Mouse (Mus musculus) gonadal fat pad, adult 2 months (tissue): ENCODE data around the gene Tstd2. TPM values are rescaled to one million over a fixed set of nuclear protein-coding genes. Genes with fewer than 3 reads are reported as not detected.

Experiments used
- DNase-seq: peaks from one replicate; pipeline ENCODE4 v3.0.0-alpha.2; 2012; ENCODE audit warnings: low read depth
- polyA plus RNA-seq: library from polyadenylated mRNA; depleted of rRNA; stranded (reverse); fragments of >200 nt; gene quantifications from 2 replicates; pipeline ENCODE4 v1.2.3, GENCODE M21; 2012

The Tstd2 gene
- polyA plus RNA-seq, 1 experiment, result 30.7 TPM

DNA sequence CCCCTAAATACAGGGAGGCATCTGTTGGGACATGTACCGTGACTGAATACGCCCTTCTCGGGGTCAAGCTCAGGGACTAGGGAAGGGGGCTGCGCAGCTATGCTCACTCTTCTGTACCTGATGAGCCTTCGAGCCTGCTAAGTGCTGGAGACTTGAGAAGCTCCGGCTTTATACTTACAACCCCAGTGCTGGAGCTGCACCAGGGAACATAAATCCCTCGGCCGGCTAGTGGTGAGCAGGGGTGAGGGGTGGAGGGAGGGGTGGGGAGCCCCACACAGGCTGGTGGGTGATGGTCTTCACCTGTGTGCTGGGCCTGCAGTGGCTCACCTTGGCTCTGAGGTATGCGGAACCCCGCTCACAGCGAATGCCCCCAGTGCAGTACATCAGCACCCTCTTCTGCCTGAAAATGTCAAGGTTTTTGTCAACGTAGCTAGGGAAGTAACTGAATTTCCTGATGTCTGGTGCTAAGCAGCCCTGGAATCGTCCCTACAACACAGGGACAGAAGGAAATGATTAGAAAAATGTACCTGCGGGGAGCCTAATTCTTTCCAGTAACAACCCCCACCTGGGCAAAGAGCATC is 18.9 kb downstream of the Tstd2 start:
- DNase-seq, result no peak

DNA sequence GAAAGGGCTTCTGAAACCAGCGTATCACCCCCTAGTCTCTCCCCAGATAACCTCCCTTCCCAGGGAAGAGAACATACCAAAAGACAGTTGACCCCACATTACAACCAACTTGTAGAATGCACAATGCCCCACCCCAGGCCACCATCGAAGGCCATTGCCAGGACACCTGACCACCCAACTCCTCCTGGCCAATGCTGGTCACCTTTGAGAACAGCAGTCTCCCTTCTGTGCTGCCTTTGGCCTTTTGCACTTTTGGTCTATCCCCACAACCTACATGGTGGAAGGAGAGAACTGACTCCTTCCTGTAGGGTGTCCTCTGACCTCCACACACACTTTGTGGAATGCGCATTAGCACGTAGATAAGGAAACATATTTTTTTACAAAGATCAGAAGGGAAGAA is 21.0 kb downstream of the Tstd2 start:
- no peak for DNase-seq

GRCm38 (mm10) chr4:46116544-46117175 is 21.8 kb downstream of the Tstd2 start:
- DNase-seq, result no peak

DNA sequence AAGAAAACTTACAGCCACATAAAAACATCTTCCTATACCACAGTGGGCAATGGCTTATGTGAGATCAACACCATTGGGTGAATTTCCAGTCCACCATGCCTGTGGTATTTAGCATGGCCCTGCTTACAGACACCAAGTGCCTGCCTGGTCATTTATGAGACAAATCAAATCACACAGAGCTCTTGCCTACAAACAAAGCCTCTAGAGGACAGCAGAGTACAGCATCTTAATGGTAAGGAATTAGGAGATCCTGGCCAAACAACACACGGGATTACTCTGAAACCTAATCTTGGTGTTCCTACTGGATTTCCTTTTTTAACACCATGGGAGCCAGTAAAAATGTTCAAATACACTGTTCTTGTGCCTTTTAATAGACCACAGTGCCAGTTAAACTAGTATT is 23.2 kb downstream of the Tstd2 start:
- DNase-seq, result no peak

DNA sequence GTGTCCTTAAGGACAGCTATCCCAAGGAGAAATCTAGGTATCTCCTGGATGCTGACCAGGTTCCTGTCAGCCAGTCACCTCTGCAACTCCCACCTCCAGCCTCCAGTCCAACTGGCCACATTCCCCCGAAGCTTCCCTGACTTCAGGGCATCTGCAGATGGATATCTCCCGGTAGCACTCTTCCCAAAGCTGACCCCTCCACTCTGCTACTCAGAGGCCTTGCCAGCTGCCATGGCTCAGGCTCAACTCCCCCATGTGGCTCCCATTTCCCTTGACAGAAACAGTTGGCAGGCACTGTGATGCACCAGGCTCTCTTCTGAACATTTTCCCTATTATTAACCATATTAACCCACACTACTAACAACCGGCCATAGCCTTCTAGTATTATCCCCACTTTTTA is 27.1 kb downstream of the Tstd2 start:
- DNase-seq, result no peak

DNA sequence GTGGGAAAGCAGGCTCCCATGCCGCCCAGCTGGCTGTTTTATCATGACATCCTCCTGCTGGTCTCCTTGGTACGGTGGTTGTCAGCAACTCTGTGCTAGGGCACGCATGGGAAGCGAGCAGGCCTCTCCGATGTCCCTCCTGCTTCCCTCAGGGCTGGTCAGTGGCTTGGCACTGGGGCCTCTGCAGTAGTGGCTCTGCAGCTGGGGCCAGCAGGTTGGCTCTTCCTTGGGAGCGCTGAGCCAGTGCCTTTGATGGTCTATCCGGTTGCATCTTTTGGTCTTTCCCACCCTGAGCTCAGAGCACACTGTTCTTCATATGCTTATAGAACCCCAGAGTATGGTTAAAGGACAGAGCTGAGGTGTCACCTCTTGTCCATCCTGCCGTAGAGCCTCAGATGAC is 28.4 kb downstream of the Tstd2 start:
- no peak for DNase-seq

- DNase-seq, result no peak
Measured at GRCm38 (mm10) chr4:46102078-46102769, 36.3 kb downstream of the Tstd2 start.

GRCm38 (mm10) chr4:46101211-46101711 is 37.2 kb downstream of the Tstd2 start:
- DNase-seq, result no peak

DNA sequence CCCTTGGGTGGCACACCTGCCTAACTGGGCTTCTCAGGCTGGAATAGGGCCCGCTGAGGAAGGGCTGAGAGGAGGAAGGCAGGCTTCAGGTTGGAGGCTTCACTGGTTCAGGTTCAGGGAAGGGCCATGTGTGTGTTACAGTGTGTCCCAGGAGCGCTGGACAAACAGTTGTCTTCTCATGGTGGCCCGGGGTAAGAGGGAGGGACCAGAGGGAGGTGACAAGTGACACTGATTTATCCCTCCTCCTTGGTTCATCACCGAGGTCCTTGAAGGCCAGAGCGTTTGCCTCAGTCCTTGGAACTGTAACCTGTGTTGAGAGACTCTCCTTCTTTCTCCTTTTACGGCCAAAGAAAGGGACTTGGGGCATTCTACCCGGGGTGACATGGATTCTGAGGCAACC is 38.0 kb downstream of the Tstd2 start:
- no peak for DNase-seq

- no peak for DNase-seq
Measured at GRCm38 (mm10) chr4:46099132-46099531, 39.4 kb downstream of the Tstd2 start.

GRCm38 (mm10) chr4:46097591-46097990 is 40.9 kb downstream of the Tstd2 start:
- no peak for DNase-seq

- no peak for DNase-seq
Measured at GRCm38 (mm10) chr4:46096546-46096945, 41.9 kb downstream of the Tstd2 start.

DNA sequence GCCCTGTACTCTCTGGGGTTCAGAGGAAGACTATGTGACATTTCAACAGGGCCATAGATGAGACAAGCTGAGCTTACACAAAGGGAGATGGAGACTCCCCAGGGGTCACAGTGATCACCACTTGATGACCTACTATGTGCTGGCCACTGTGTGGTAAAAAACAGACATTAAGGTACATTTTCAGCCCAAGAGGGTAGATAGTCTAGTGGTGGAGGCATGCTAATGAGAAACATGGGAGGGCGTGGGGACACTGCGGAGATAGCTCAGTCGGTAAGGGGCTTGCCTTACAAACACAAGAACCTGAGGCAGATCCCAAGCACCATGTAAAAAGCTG is 42.7 kb downstream of the Tstd2 start:
- no peak for DNase-seq

- no peak for DNase-seq
Measured at GRCm38 (mm10) chr4:46094916-46095825, 43.3 kb downstream of the Tstd2 start.

- DNase-seq, result no peak
Measured at GRCm38 (mm10) chr4:46092429-46093076, 45.9 kb downstream of the Tstd2 start.

- no peak for DNase-seq
Measured at GRCm38 (mm10) chr4:46089524-46090125, 48.9 kb downstream of the Tstd2 start.

DNA sequence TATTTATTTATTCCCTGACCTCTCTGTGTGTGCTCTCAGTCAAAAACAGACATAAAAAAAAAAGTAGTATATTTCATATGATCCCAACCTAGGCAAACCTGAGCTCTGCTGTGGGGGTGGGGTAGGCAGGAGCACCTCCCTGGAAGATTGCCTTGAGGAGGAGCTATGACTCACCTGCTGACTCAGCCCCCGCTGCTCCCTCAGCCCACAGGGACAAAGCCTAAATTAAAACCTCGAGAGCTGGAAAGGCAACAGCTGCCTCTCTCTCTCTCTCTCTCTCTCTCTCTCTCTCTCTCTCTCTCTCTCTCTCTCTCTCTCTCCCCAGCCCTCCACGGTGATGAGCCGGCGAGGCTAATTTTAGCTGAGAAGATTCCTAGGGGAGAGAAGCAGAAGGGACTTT is 50.6 kb downstream of the Tstd2 start:
- no peak for DNase-seq

DNA sequence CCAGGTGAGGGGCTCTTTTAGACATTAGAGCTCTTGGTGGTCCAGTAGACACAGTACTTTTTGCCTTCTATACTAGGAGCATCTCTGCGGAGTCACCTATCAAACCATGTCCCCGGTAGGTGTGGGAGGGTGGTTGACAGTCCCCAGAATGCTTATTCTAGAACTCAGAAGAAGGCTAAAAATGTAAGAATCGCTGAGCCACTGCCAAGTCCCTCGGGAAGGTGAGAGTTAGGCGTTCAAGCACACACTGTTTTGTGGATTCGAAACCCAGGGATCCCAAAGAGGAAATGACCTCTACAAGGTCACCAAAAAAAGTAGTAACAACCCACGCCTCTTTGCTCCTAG is 51.1 kb downstream of the Tstd2 start:
- DNase-seq, result no peak

DNA sequence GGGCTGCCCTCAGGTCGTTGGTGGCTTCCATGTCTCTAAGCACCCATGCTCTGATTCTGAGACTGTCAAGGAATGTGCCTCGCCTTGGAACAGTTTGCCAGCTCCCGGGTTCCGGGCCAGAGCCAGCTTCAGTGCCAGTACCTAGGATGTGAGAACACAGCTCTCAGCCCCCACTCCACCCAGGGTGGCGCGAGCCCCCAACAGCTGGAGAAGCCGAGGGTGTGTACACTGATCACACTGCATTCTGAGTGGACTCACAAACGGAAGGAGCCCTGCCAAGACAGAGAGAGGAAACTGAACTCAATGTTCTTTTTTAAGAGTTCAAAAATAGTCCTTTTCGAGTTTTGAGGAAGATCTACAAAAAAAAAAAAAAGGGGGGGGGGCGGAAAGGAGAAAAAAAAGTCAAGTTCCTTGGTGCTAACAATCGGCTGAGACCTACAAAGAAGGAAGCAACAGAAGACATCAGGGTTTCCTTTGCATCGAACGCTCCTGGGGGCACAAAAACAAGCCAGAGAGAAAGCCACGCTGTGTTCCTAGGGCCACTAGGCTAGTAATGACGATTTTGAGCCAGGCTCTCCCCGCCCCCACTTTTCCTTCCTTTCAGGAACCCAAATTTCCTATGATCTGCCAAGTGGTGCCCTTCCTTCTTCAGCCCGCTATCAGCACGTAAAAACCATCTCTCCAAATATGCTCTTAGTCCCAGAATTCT is 51.6 kb downstream of the Tstd2 start:
- DNase-seq, result no peak

DNA sequence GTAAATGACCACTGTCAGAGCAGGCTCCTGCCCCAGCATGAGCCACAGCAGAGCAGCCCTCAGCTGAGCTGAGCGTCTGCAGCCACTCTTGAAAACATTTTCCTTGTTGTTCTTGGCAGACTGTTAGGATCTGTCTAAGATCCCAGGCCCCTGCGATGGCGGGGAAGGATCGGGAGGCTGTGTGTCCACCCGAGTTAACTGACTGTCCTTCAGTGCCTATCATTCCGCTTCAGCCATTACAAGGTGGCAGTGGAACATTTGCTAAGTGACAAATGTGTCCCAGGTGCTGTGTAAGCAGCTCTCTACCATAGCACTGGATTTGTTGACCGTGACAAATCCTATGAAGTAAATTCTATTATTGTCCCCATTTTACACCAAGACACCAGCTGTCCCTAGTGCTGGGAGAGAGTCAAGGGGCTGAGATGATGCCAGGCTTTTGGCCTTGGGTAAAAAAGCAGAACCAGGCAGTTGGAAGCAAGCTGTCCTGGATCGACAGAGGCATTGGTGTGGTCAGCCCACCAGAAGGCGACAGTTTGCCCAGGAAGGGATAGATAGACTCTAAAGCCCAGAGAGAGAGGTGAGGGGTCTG is 53.2 kb downstream of the Tstd2 start:
- DNase-seq, result no peak
